20 mouse cellular contexts compared by ENCODE assay signal in genomic region chr8:90867061-90867460, GRCm38 (mm10). TPM values are rescaled to one million over a fixed set of nuclear protein-coding genes. Genes with fewer than 3 reads are reported as not detected.
"Had no signal": no experiment of that assay in that cellular context is flagged by ENCODE, and none has a peak within 500 bp of the region (broad histone marks: within the 10 kb centered on the region; RNA-seq: fewer than 3 reads in every experiment).

No protein-coding gene starts in this region.

- H3K27me3 ChIP-seq: midbrain, embryonic 13.5 days; midbrain, embryonic 15.5 days; neural tube, embryonic 12.5 days; stomach, embryonic 15.5 days had no signal

- H3K27ac ChIP-seq: macrophage; midbrain, embryonic 13.5 days; midbrain, embryonic 15.5 days; neural tube, embryonic 12.5 days; stomach, embryonic 15.5 days; stomach, postnatal 0 days had no signal

- H3K4me2 ChIP-seq: lung, embryonic 14.5 days; midbrain, embryonic 11.5 days; midbrain, embryonic 13.5 days; midbrain, embryonic 15.5 days; neural tube, embryonic 12.5 days; stomach, embryonic 15.5 days had no signal

- H3K9ac ChIP-seq: lung, embryonic 14.5 days; midbrain, embryonic 13.5 days; midbrain, embryonic 15.5 days; neural tube, embryonic 12.5 days; stomach, embryonic 15.5 days had no signal

- H3K36me3 ChIP-seq: midbrain, embryonic 13.5 days; midbrain, embryonic 15.5 days; neural tube, embryonic 12.5 days; stomach, embryonic 15.5 days had no signal

- H3K4me3 ChIP-seq: megakaryocyte, embryonic 14.5 days; midbrain, embryonic 13.5 days; midbrain, embryonic 15.5 days; neural tube, embryonic 12.5 days; stomach, embryonic 15.5 days had no signal

- H3K9me3 ChIP-seq: megakaryocyte, embryonic 14.5 days; midbrain, embryonic 13.5 days; midbrain, embryonic 15.5 days; neural tube, embryonic 12.5 days; stomach, embryonic 15.5 days had no signal

- ATAC-seq: midbrain, embryonic 13.5 days; midbrain, embryonic 15.5 days had no signal

- DNase-seq: lung, adult 18-20 months; lung, embryonic 14.5 days; lung, postnatal 10 days; lung, postnatal 36 days; right cerebral cortex, postnatal 14 days; thymus, adult 2 months; thymus, postnatal 25 days; thymus, postnatal 4 days had no signal

RNA-seq across cellular contexts. Expression of gene Gm19935, which starts 49.9 kb away (rescaled TPM):
- total RNA-seq: megakaryocyte progenitor cell, adult 5-6 weeks; monocyte, adult 5-6 weeks; neutrophil, adult 5-6 weeks had no signal
- polyA plus RNA-seq: lung, embryonic 14.5 days; macrophage; midbrain, embryonic 11.5 days; midbrain, embryonic 13.5 days; spleen, adult 2 months; stomach, embryonic 15.5 days had no signal
